Mouse (Mus musculus) limb, embryonic 13.5 days (tissue): ENCODE results near the gene Ugt1a10. TPM values are rescaled to one million over a fixed set of nuclear protein-coding genes. Genes with fewer than 3 reads are reported as not detected.

Experiments
- ATAC-seq: fragments of 200-750 bp; cut with Nextera tagmentation; 2 replicates; pipeline ENCODE4 v1.8.0; 2017; ENCODE audit warnings: low read depth, moderate number of reproducible peaks, moderate TSS enrichment; ENCODE audit not compliant: low FRiP score
- H3K27ac ChIP-seq: fragments of 300-500 bp; sonication (generic); 2 replicates; pipeline ENCODE4 v1.5.1; 2015; ENCODE audit warnings: inconsistent platforms, mild to moderate bottlenecking, moderate library complexity
- H3K27me3 ChIP-seq: fragments of 300-500 bp; sonication (generic); 2 replicates; pipeline ENCODE4 v1.6.1; 2015; ENCODE audit warnings: mild to moderate bottlenecking, inconsistent platforms
- H3K36me3 ChIP-seq: fragments of 300-500 bp; sonication (generic); 2 replicates; pipeline ENCODE4 v1.6.1; 2015; ENCODE audit warnings: inconsistent platforms, mild to moderate bottlenecking, moderate library complexity
- H3K4me1 ChIP-seq: fragments of 300-500 bp; sonication (generic); 2 replicates; pipeline ENCODE4 v1.6.1; 2015; ENCODE audit warnings: inconsistent platforms
- H3K4me2 ChIP-seq: fragments of 300-500 bp; sonication (generic); replicated peaks from 2 replicates; pipeline ENCODE4 v1.6.1; 2015; ENCODE audit warnings: inconsistent platforms, mild to moderate bottlenecking, moderate library complexity
- H3K4me3 ChIP-seq: fragments of 300-500 bp; sonication (generic); 2 replicates; pipeline ENCODE4 v1.5.1; 2015; ENCODE audit warnings: moderate library complexity, mild to moderate bottlenecking, inconsistent platforms
- H3K9ac ChIP-seq: fragments of 300-500 bp; sonication (generic); 2 replicates; pipeline ENCODE4 v1.6.1; 2015; ENCODE audit warnings: mild to moderate bottlenecking, inconsistent platforms
- H3K9me3 ChIP-seq: fragments of 300-500 bp; sonication (generic); 2 replicates; pipeline ENCODE4 v1.6.1; 2016; ENCODE audit warnings: inconsistent platforms
- WGBS: fragments of 180-500 bp; shearing (Covaris S2); methylation state at CpG from one replicate; pipeline ENCODE4 v1.1.7; 2015; 5-methylcytosine and 5-hydroxymethylcytosine counted together
- microRNA-seq: library from miRNA; unstranded; fragments of <30 nt; microRNA quantifications from one replicate; pipeline ENCODE4, GENCODE M21; 2016
- polyA plus RNA-seq: library from polyadenylated mRNA; unstranded; fragments of >200 nt; fragmentation: Nextera tagmentation; extraction: Ambion mirVana; gene quantifications from 2 replicates; pipeline ENCODE4 v1.2.1, GENCODE M21; 2015

Gene Ugt1a10
- polyA plus RNA-seq, 1 experiment from 2014 or later = not detected

GRCm38 (mm10) chr1:88263778-88264177 is 208.6 kb downstream of the Ugt1a10 start:
- Histone ChIP-seq H3K4me1 (peaks cover 3% of the 10 kb centered on the region; the same call in 1 of the 2 replicates), H3K4me3 (no peak overlapping the region), H3K4me2 (no peak overlapping the region), H3K27ac (no peak overlapping the region), H3K9me3 (peaks cover 25% of the 10 kb centered on the region; the same call in 1 of the 2 replicates), H3K36me3 (peaks cover 97% of the 10 kb centered on the region), H3K27me3 (no peaks in the 10 kb centered on the region), H3K9ac (no peak overlapping the region)
- 90% methylated on average over 5 of the region's 5 CpGs for WGBS
- no peak for ATAC-seq

DNA sequence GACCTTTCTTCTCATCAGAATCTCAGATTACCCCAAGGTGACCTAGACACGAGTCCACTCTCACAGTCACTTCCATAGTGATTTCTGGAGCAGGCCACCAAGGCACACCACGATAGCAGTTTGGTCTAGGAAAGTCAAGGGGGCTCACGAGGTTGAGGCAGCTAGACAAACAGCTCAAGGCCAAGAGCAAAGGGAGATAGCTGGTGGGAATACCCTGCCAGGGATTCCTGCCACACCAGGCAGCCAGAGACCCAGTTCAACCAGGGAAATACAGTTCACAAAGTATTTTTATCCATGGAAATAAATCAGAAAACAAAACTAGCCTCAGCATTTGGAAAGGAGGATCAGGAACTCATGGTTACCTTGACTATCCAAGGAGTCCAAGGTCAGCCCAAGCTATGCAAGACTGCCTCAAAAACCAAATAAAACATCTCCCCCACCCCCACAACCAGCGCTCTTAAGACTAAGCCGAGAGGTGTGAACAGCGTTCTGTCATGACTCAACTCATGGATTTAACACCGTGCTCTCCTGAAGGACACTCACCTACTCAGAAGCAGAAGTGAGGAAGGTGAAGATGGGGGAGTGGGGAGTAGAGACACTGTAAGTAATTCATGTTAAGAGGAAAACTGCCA is 209.2 kb downstream of the Ugt1a10 start:
- Histone ChIP-seq H3K27me3 (no peaks in the 10 kb centered on the region), H3K9ac (no peak overlapping the region), H3K4me2 (no peak overlapping the region), H3K27ac (no peak overlapping the region), H3K4me1 (peaks cover 3% of the 10 kb centered on the region; the same call in 1 of the 2 replicates), H3K9me3 (peaks cover 19% of the 10 kb centered on the region; the same call in 1 of the 2 replicates), H3K36me3 (peaks cover 100% of the 10 kb centered on the region), H3K4me3 (no peak overlapping the region)
- WGBS = 88% methylated on average over 7 of the region's 7 CpGs
- no peak for ATAC-seq

- WGBS = 80% methylated on average over 4 of the region's 4 CpGs
- Histone ChIP-seq H3K9me3 (peaks cover 19% of the 10 kb centered on the region; the same call in 1 of the 2 replicates), H3K27ac (no peak overlapping the region), H3K36me3 (peaks cover 100% of the 10 kb centered on the region), H3K27me3 (no peaks in the 10 kb centered on the region), H3K4me2 (no peak overlapping the region), H3K4me1 (peaks cover 3% of the 10 kb centered on the region; the same call in 1 of the 2 replicates), H3K4me3 (no peak overlapping the region), H3K9ac (no peak overlapping the region)
- no peak for ATAC-seq
These were observed 209.7 kb downstream of the Ugt1a10 start for GRCm38 (mm10) chr1:88264869-88265240.

DNA sequence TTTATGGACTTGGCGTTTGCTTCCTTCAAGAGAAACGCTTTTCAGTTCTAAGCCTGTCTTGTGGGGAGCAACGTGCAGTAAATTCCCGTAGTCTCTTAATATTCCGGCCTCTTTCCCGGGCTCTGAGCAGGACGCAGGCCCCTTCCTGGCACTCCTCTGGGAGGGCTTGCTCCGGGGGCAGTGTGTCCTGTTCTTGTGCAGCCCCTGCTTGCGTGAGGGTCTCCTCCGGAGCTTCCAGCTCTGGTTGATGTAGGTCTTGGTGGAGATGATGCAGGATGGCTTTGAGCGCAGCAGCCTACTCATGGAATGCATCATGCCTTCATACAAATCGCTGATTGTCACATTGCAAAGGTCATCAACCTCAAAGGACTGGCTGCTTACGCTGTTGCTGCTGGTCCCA is 210.9 kb downstream of the Ugt1a10 start:
- Histone ChIP-seq H3K9me3 (peaks cover 13% of the 10 kb centered on the region; the same call in 1 of the 2 replicates), H3K9ac (no peak overlapping the region), H3K4me3 (no peak overlapping the region), H3K27me3 (no peaks in the 10 kb centered on the region), H3K36me3 (peaks cover 91% of the 10 kb centered on the region), H3K27ac (no peak overlapping the region), H3K4me2 (no peak overlapping the region), H3K4me1 (peaks cover 3% of the 10 kb centered on the region; the same call in 1 of the 2 replicates)
- 89% methylated on average over 13 of the region's 13 CpGs for WGBS
- ATAC-seq = no peak

DNA sequence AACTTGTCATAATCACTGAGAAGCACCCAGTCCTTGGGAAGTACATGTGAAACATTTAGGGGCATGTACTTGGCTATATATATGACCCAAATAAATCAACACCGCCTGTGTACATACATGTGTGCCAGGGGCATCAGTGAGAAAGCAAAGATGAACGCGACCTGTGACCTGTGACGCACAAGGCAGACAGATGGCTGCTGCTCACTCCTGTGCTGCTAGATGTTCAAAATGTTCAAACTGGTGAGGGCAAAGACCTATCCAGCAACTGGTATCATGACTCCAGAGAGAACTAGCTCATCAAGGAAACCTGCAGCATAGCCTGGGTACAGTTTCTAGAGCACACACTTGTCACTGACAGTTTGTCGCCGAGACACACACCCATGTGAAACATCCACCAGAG is 212.3 kb downstream of the Ugt1a10 start:
- H3K27ac ChIP-seq = no peak overlapping the region

DNA sequence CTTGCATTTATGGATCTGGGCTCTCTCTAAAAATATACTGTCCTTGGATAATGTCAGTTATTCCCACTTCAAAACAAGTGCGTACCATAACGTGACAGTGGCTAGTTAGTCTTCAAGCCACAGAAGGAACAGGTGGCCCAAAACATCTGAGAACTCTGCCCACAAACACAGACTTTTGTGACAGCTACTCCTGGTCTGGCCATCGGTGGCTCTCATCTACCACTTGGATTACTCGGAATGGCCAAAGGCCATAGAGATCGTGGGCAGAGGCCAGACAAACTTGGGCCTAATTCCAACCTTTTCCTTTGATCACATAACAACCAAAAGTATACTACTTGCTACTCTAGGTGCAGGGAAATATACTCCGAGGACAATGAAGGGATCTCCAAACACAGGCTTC is 212.9 kb downstream of the Ugt1a10 start:
- Histone ChIP-seq H3K9me3 (0 out of 2 replicates have a peak, but pooled peaks cover 5% of the 10 kb centered on the region), H3K4me2 (no peak overlapping the region), H3K9ac (no peak overlapping the region), H3K36me3 (peaks cover 91% of the 10 kb centered on the region), H3K4me3 (no peak overlapping the region), H3K4me1 (no peaks in the 10 kb centered on the region), H3K27me3 (no peaks in the 10 kb centered on the region), H3K27ac (no peak overlapping the region)
- no peak for ATAC-seq
- 82% methylated on average over 6 of the region's 6 CpGs for WGBS

More for the DNA sequence above, 212.3 kb downstream of the Ugt1a10 start:
- Histone ChIP-seq H3K4me3 (no peak overlapping the region), H3K36me3 (peaks cover 91% of the 10 kb centered on the region), H3K4me1 (no peaks in the 10 kb centered on the region), H3K9ac (no peak overlapping the region), H3K27me3 (no peaks in the 10 kb centered on the region), H3K4me2 (no peak overlapping the region), H3K9me3 (peaks cover 5% of the 10 kb centered on the region; the same call in 1 of the 2 replicates)
- ATAC-seq = no peak
- 92% methylated on average over 6 of the region's 6 CpGs for WGBS

Small RNAs within 50 kb of the gene (microRNA-seq; reads per million reads assigned to microRNA genes)
- gene Gm25198 = not detected

Other genes with a start within 250 kb of the Ugt1a10 start
- gene Dgkd, start 202.1 kb upstream of the Ugt1a10 start, polyA plus RNA-seq = 30.7 and 36.6 TPM in 2 replicates
- 53.8 and 53.9 TPM in 2 replicates for gene Usp40, start 46.8 kb upstream of the Ugt1a10 start, polyA plus RNA-seq
- not detected in 2 replicates for gene Ugt1a9, start 15.4 kb downstream of the Ugt1a10 start, polyA plus RNA-seq
- not detected in 2 replicates for gene Ugt1a8, start 32.4 kb downstream of the Ugt1a10 start, polyA plus RNA-seq
- gene Ugt1a7c, start 39.7 kb downstream of the Ugt1a10 start, polyA plus RNA-seq = 1.4 and 1.9 TPM in 2 replicates
- not detected in 2 replicates for gene Ugt1a6b, start 47.9 kb downstream of the Ugt1a10 start, polyA plus RNA-seq
- gene Ugt1a6a, start 79.4 kb downstream of the Ugt1a10 start, polyA plus RNA-seq = 1.1 and 1.4 TPM in 2 replicates
- gene Ugt1a5, start 110.6 kb downstream of the Ugt1a10 start, polyA plus RNA-seq = not detected in 2 replicates
- gene Ugt1a2, start 145.2 kb downstream of the Ugt1a10 start, polyA plus RNA-seq = not detected in 2 replicates
- 13.1 and 13.3 TPM in 2 replicates for gene Dnajb3, start 150.4 kb downstream of the Ugt1a10 start, polyA plus RNA-seq
- 0.33 and 0.74 TPM in 2 replicates for gene Ugt1a1, start 156.6 kb downstream of the Ugt1a10 start, polyA plus RNA-seq
- 1.0 and 1.3 TPM in 2 replicates for gene Mroh2a, start 171.6 kb downstream of the Ugt1a10 start, polyA plus RNA-seq
- gene Hjurp, start 222.2 kb downstream of the Ugt1a10 start, polyA plus RNA-seq = 190 and 205 TPM in 2 replicates
- gene Trpm8, start 222.3 kb downstream of the Ugt1a10 start, polyA plus RNA-seq = not detected in 2 replicates